Mouse (Mus musculus): ENCODE measurements around the gene Mlec.

DNA sequence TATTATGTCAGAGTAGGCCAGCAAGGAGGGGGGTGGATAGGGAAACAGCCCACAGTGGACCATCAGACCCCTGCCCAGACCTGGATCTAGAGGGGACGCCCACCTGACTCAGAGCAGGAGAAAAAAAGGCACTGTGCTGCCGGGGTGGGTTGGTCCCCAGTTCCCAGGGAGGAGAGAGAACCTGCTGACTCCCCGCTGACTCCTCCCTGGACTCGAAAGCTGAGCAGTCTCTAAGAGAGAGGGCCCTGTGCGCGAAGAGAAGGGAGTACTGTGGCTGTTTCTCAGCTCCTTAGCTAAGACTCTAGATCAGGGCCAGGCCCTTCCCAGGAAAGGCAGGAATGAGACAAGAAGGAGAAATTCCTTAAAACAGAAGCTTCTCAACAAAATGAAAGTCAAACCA is 13.5 kb downstream of the Mlec start:
- no peak for TF ChIP-seq CTCF (IDR thresholded peaks at IDR 0.05; ENCODE audit: control insufficient read depth, insufficient read depth, insufficient read length)
- TF ChIP-seq CEBPB (IDR thresholded peaks at IDR 0.05; ENCODE audit: low read depth) = no peak
- TF ChIP-seq USF1 (IDR thresholded peaks at IDR 0.05; ENCODE audit: low read depth) = no peak
- TF ChIP-seq MYOG (IDR thresholded peaks at IDR 0.05; ENCODE audit: control insufficient read depth, extremely low read depth, insufficient read length) = no peak
- no peak for TF ChIP-seq MAX (IDR thresholded peaks at IDR 0.05)
- no peak for TF ChIP-seq MYOD1 (IDR thresholded peaks at IDR 0.05; ENCODE audit: control insufficient read depth, insufficient read length, low read depth)

Data from C2C12 (cell line).